Mouse (Mus musculus) left cerebral cortex, adult 11 months (tissue): ENCODE data around the gene Ctnnb1.

Experiments
- DNase-seq: peaks from one replicate; pipeline ENCODE4 v3.0.0; 2022; ENCODE audit warnings: low spot score

Ctnnb1 gene

GRCm38 (mm10) chr9:120961969-120962700 lies 33.1 kb downstream of the Ctnnb1 start:
- no peak for DNase-seq

- no peak for DNase-seq
Measured at GRCm38 (mm10) chr9:120963104-120963503, 34.1 kb downstream of the Ctnnb1 start.

GRCm38 (mm10) chr9:120963720-120964119 lies 34.7 kb downstream of the Ctnnb1 start:
- no peak for DNase-seq

- DNase-seq: no peak
Measured at GRCm38 (mm10) chr9:120964224-120964623, 35.2 kb downstream of the Ctnnb1 start.

- DNase-seq: no peak
Measured at GRCm38 (mm10) chr9:120965007-120965406, 36.0 kb downstream of the Ctnnb1 start.

GRCm38 (mm10) chr9:120973026-120973515 lies 44.1 kb downstream of the Ctnnb1 start:
- DNase-seq: no peak

- no peak for DNase-seq
Measured at GRCm38 (mm10) chr9:120974209-120974608, 45.2 kb downstream of the Ctnnb1 start.

- no peak for DNase-seq
Measured at GRCm38 (mm10) chr9:120976158-120976557, 47.1 kb downstream of the Ctnnb1 start.

- DNase-seq: no peak
Measured at GRCm38 (mm10) chr9:120976856-120977255, 47.8 kb downstream of the Ctnnb1 start.

GRCm38 (mm10) chr9:120981777-120982176 lies 52.8 kb downstream of the Ctnnb1 start:
- no peak for DNase-seq

- no peak for DNase-seq
Measured at GRCm38 (mm10) chr9:120983849-120984248, 54.8 kb downstream of the Ctnnb1 start.

GRCm38 (mm10) chr9:120984509-120984908 lies 55.5 kb downstream of the Ctnnb1 start:
- no peak for DNase-seq

GRCm38 (mm10) chr9:120985009-120985408 lies 56.0 kb downstream of the Ctnnb1 start:
- DNase-seq: no peak

GRCm38 (mm10) chr9:120985524-120985923 lies 56.5 kb downstream of the Ctnnb1 start:
- no peak for DNase-seq

GRCm38 (mm10) chr9:120986255-120986654 lies 57.2 kb downstream of the Ctnnb1 start:
- DNase-seq: no peak

GRCm38 (mm10) chr9:120986994-120987393 lies 58.0 kb downstream of the Ctnnb1 start:
- DNase-seq: no peak

- DNase-seq: no peak
Measured at GRCm38 (mm10) chr9:120988088-120988487, 59.1 kb downstream of the Ctnnb1 start.

GRCm38 (mm10) chr9:120989806-120990700 lies 61.0 kb downstream of the Ctnnb1 start:
- DNase-seq: no peak

- no peak for DNase-seq
Measured at GRCm38 (mm10) chr9:120991801-120992200, 62.8 kb downstream of the Ctnnb1 start.

- no peak for DNase-seq
Measured at GRCm38 (mm10) chr9:120993004-120993403, 64.0 kb downstream of the Ctnnb1 start.

- no peak for DNase-seq
Measured at GRCm38 (mm10) chr9:120994223-120995155, 65.5 kb downstream of the Ctnnb1 start.

GRCm38 (mm10) chr9:120998696-120999095 lies 69.7 kb downstream of the Ctnnb1 start:
- no peak for DNase-seq
